Mouse (Mus musculus) ES-Bruce4 (cell line): ENCODE measurements around the gene Gm28043. TPM values are rescaled to one million over a fixed set of nuclear protein-coding genes. Genes with fewer than 3 reads are reported as not detected.

Source experiments
- H3K27ac ChIP-seq: 2 replicates; pipeline ENCODE4 v1.5.1; 2012; ENCODE audit warnings: low read length, inconsistent platforms; ENCODE audit not compliant: insufficient read depth
- H3K27me3 ChIP-seq: 2 replicates; pipeline ENCODE4 v1.6.1; 2012; ENCODE audit warnings: mild to moderate bottlenecking, low read length, inconsistent platforms; ENCODE audit not compliant: control insufficient read depth, poor library complexity, insufficient read depth, severe bottlenecking
- H3K36me3 ChIP-seq: 2 replicates; pipeline ENCODE4 v1.6.1; 2012; ENCODE audit warnings: inconsistent platforms, mild to moderate bottlenecking, low read length, moderate library complexity; ENCODE audit not compliant: control insufficient read depth, poor library complexity, insufficient read depth, severe bottlenecking
- H3K4me1 ChIP-seq: one replicate; pipeline ENCODE4 v1.8.1; 2011; ENCODE audit warnings: low read length; ENCODE audit not compliant: control insufficient read depth, insufficient read depth
- H3K4me3 ChIP-seq: 2 replicates; pipeline ENCODE4 v1.5.1; 2011; ENCODE audit warnings: low read depth, mild to moderate bottlenecking, low read length
- H3K9ac ChIP-seq: 2 replicates; pipeline ENCODE4 v1.6.1; 2012; ENCODE audit warnings: low read depth, mild to moderate bottlenecking, inconsistent platforms; ENCODE audit not compliant: poor library complexity, severe bottlenecking
- H3K9me3 ChIP-seq: replicated peaks from 2 replicates; pipeline ENCODE4 v1.6.1; 2012; ENCODE audit warnings: mild to moderate bottlenecking, low read length, inconsistent platforms; ENCODE audit not compliant: control insufficient read depth, poor library complexity, insufficient read depth, severe bottlenecking
- CTCF ChIP-seq: IDR thresholded peaks from one replicate; pipeline ENCODE4 v1.8.1; 2011; ENCODE audit warnings: low read depth, low read length
- EP300 ChIP-seq: IDR thresholded peaks from 2 replicates; pipeline ENCODE4 v1.6.1; 2011; ENCODE audit warnings: low read depth, low read length; ENCODE audit not compliant: insufficient read depth
- POLR2A ChIP-seq: IDR thresholded peaks from one replicate; pipeline ENCODE4 v1.8.1; 2011; ENCODE audit warnings: low read length; ENCODE audit not compliant: insufficient read depth
- polyA plus RNA-seq: library from polyadenylated mRNA; stranded (reverse); fragments of >200 nt; gene quantifications from 2 replicates; pipeline ENCODE4 v1.2.4, GENCODE M21; 2011; ENCODE audit warnings: low read depth; ENCODE audit not compliant: missing spikeins, insufficient read depth, insufficient read length

Gm28043 gene
- polyA plus RNA-seq, 1 experiment = 4.8 TPM

DNA sequence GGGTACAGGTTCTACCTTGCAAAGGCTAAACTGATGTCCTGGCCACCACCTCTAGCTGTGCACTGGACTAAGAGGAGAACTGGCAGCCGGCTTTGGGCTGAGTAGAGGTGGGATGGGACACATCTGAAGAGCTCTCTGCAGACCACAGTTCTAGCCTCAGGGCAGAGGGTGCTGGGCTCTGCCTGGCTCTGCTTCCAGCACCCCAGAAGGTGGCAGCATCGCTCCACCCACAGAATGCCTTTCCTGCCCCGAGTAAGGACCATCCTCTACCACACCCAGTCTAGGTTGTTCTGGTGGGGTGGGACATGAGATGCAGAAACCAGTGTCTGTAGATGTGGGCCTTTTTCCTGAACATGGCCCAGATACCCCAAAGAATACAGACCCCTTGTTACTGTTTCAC, 90.1 kb downstream of the Gm28043 start:
- TF ChIP-seq CTCF = peak; percentile 69
- TF ChIP-seq POLR2A = no peak
- Histone ChIP-seq H3K27me3 (no peaks in the 10 kb centered on the region), H3K36me3 (peaks cover 11% of the 10 kb centered on the region; the same call in 1 of the 2 replicates), H3K4me1 (no peaks in the 10 kb centered on the region), H3K9ac (no peak overlapping the region), H3K27ac (no peak overlapping the region), H3K4me3 (no peak overlapping the region), H3K9me3 (no peaks in the 10 kb centered on the region)

DNA sequence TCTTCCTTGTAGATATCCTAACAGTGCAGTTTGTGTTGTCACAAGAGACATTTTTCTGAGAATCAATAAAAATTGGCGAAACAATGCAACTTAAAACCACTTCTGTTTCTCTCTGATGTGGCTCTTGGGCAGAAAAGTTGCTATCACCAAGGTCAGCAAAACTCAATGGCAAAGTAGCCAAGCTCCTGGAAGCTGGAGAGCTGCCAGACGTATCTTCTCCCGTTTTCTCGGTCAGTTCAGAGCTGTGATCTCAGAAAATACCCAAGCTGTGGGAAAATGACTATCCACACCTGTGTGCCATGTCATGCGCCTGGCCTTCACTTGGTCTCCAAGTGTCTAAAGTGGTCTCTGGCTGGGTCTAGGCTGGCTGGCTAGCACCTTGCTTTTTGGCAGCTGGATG, 91.2 kb downstream of the Gm28043 start:
- H3K4me1 ChIP-seq = no peaks in the 10 kb centered on the region
- no peak overlapping the region for H3K27ac ChIP-seq
- no peaks in the 10 kb centered on the region for H3K9me3 ChIP-seq
- peaks cover 7% of the 10 kb centered on the region; the same call in 1 of the 2 replicates for H3K36me3 ChIP-seq
- TF ChIP-seq CTCF (no peak), EP300 (no peak), POLR2A (no peak)
- H3K27me3 ChIP-seq = no peaks in the 10 kb centered on the region
- no peak overlapping the region for H3K9ac ChIP-seq
- no peak overlapping the region for H3K4me3 ChIP-seq

DNA sequence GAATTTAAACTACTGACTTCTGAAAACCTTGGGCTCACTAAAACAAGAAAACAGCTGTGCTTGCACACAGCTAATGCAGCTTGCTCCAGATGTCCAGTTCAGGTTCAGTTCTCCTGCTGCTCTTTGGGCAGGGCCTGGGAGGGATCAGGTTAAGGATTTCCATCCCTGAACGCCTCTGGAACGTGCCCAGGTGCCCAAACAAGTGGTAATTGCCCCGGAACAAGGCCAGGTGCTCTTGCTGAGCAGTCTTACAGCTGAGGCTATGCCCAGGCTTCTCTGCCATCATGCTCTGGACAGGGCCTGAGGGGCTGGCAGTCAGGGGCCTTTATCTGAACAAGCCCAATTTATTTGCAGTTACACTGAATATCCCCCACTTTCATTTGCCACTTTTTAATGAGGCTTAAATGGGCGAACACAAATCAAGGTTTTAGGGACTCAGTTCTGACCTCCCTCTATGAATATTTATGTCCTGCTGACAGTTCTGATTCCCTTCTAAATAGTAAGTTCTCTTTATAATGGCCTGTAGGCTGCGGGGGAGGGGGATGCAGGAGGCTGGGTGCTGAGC, 92.4 kb downstream of the Gm28043 start:
- H3K27me3 ChIP-seq = no peaks in the 10 kb centered on the region
- peaks cover 5% of the 10 kb centered on the region; the same call in 1 of the 2 replicates for H3K36me3 ChIP-seq
- no peak overlapping the region for H3K4me3 ChIP-seq
- no peak overlapping the region for H3K27ac ChIP-seq
- H3K4me1 ChIP-seq = no peaks in the 10 kb centered on the region
- H3K9ac ChIP-seq = no peak overlapping the region
- TF ChIP-seq CTCF = no peak
- no peak for TF ChIP-seq EP300
- no peak for TF ChIP-seq POLR2A
- H3K9me3 ChIP-seq = no peaks in the 10 kb centered on the region

DNA sequence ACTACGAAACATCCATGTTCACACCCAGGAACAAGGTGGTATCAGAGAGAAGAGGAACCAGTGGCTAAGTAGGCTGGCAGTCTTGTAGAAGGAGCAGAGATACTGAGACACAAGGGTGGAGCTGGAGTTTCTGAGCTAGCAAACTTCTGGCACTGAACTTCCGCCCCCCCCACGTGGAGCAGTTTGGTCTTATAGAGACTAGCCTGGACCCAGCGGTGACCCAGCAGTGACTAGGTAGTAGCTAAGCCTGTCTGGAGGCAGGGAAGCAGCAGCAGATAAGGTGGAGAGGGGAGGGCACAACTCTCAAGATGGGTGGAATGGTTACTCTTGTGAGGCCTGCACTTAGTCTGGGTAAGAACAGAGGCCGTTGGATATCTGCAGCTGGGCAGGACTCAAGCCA, 94.1 kb downstream of the Gm28043 start:
- Histone ChIP-seq H3K27me3 (no peaks in the 10 kb centered on the region), H3K4me3 (no peak overlapping the region), H3K9ac (no peak overlapping the region), H3K4me1 (no peaks in the 10 kb centered on the region), H3K27ac (no peak overlapping the region), H3K9me3 (no peaks in the 10 kb centered on the region), H3K36me3 (peaks cover 2% of the 10 kb centered on the region; the same call in 1 of the 2 replicates)
- no peak for TF ChIP-seq POLR2A
- no peak for TF ChIP-seq CTCF

DNA sequence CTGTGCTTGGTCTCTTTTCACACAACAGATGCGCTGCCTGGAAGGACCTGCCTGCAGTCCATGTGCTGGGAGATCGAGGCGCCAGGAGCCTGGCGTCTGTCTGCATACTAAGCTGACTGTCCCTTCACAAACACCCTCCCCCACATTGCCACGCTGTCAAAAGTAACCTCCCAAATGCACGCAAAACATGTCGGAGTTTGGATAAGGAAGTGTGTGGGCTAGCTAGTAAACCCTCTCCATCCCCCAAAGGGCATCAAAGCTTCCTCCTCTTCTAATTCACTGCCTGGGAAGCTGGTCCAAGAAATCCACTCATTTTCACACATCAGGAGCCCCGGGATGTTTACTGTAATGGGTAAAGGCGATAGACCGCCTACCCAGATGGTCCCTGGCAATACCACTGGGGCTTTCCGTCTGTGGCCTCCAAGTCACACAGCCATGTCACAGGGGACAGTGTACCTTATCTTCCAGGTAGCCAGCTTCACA, 95.9 kb downstream of the Gm28043 start:
- Histone ChIP-seq H3K27ac (no peak overlapping the region), H3K9ac (no peak overlapping the region), H3K27me3 (no peaks in the 10 kb centered on the region), H3K36me3 (no peaks in the 10 kb centered on the region), H3K4me3 (no peak overlapping the region), H3K4me1 (no peaks in the 10 kb centered on the region), H3K9me3 (no peaks in the 10 kb centered on the region)
- TF ChIP-seq EP300 = no peak
- TF ChIP-seq CTCF = no peak
- TF ChIP-seq POLR2A = no peak

DNA sequence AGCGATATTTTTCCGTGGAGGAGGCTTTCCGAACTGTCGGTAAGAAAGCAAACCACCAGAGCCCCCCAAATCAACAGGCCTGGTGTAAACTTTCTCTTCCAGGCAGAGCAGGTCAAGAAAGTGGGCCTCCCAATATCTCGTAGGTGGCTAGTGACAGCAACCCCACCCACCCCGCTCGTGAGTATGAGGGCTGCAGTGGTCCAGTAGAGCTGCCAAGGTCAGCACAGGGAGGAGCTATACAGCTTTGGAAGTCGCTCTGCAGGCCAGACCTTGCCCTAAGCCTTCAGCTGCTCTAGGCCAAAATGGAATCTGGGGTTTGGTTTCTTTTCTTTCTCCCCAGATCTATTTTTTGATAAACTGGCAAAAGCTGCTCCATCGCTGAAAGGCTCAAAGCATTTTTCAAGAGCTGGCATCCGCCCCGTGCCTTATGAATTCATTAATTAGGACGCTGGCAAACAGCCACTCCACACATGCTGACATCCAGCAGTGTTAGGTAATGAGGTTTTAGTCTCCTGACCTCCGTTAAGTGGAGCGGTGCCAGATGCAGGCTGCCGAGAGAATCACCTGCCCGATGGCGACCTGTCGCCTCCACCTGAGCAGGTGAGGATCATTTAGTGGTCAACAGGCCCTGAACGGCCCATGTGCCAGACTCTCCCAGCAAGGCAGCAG, 96.5 kb downstream of the Gm28043 start:
- TF ChIP-seq EP300 = no peak
- no peak for TF ChIP-seq POLR2A
- TF ChIP-seq CTCF = no peak
- no peak overlapping the region for H3K27ac ChIP-seq

More for the DNA sequence above, 96.5 kb downstream of the Gm28043 start:
- no peak overlapping the region for H3K4me3 ChIP-seq
- peaks cover 3% of the 10 kb centered on the region for H3K4me1 ChIP-seq
- H3K9me3 ChIP-seq = no peaks in the 10 kb centered on the region
- H3K27me3 ChIP-seq = no peaks in the 10 kb centered on the region
- H3K36me3 ChIP-seq = no peaks in the 10 kb centered on the region
- no peak overlapping the region for H3K9ac ChIP-seq
